Mouse (Mus musculus): Measurements from ENCODE around the gene Rem1.

DNA sequence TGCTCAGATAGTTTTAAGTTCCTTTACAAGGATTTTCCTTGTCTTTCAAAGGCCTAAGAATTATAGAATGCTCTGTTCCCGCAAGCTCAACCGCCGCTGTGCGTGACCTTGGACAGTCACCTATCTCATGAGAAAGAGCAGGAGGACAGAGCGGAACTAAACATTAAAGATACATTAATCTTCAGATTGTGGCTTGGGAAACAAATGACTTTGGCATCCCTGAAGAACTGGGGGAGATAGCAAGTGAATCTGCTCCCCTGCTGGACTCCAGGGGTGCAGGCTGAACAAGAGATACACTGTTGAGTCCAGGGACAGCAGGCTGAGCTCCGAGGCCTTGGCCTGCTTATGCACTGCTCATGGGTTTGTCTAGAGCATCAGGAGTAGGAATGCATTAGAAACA is 26.7 kb upstream of the Rem1 start:
- TF ChIP-seq CTCF (IDR thresholded peaks at IDR 0.05; ENCODE audit: insufficient read depth, low read length) (no peak), POLR2A (IDR thresholded peaks at IDR 0.05; ENCODE audit: borderline replicate concordance, extremely low read depth, low read depth, low read length) (no peak)
